Mouse (Mus musculus): ENCODE measurements around the gene Poldip2.

Poldip2 gene

DNA sequence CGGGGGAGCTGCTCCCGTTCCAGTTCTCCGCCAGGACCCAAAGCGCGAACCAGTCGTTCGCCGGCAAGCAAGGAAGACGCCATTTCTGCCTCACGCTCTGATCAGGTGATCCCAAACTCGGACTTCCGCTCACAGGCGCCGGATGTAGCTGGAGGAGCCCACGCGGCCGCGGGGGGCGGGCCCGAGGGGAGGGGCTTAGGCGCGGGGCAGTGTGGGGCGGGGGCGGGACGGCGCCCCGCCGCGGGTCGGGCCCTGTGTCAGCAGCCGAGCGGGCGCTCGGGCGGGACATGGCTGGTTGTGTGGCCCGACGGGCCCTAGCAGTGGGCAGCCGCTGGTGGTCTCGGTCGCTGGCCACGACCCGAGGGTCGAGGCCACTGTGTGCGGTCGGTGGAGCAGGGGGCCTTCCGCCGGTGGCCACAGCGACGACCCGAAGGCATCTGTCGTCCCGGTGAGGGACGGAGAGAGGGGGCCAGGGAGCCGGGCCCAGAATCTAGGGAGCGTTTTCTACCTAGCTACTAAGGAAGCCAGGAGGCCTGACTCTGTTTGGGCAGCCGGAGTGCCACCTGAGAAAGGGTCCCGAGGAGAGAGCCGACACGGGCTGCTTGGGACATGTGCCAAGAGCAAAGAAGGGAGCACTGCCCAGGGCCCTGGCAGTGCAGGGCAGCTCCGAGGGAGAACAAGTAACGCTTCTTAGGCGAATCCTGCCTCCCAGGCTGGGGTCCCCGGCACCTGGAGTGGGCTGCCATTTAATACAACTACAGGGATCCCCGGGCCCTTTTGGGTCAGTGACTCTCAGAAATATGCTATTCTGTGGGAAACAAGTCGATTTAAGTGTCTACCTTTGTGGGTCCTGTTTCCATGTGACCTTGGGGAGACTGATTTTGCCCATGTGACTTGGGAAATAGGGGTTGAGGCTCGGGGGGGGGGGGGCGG is at the start of gene Poldip2, which contains the start of gene Tmem199:
Gene Poldip2, plus strand, starts transcription at position 169 of the 933 bp plus-strand sequence.
Gene Tmem199, minus strand, starts transcription at position 148 of the 933 bp plus-strand sequence.
- peak; percentile 87 for DNase-seq

DNA sequence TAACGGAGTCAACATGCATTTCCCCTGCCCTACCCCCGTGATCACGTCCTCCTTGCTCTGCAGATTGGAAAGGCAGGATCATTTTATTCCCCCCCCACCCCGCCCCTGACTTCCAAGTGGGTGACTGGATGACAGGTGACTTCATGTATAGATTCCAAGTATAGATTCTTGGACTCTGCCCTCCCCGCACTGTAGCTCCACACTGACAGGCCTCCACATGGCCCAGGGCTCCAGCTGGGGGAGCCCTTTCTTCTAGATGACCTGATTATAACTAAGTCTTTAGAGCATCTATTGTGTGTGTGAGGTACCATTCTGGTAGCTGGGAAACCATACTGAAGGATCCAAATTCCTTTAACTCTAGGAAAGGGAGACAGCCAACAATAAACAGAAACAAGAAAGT is 49.3 kb upstream of the Poldip2 start:
- DNase-seq = no peak

DNA sequence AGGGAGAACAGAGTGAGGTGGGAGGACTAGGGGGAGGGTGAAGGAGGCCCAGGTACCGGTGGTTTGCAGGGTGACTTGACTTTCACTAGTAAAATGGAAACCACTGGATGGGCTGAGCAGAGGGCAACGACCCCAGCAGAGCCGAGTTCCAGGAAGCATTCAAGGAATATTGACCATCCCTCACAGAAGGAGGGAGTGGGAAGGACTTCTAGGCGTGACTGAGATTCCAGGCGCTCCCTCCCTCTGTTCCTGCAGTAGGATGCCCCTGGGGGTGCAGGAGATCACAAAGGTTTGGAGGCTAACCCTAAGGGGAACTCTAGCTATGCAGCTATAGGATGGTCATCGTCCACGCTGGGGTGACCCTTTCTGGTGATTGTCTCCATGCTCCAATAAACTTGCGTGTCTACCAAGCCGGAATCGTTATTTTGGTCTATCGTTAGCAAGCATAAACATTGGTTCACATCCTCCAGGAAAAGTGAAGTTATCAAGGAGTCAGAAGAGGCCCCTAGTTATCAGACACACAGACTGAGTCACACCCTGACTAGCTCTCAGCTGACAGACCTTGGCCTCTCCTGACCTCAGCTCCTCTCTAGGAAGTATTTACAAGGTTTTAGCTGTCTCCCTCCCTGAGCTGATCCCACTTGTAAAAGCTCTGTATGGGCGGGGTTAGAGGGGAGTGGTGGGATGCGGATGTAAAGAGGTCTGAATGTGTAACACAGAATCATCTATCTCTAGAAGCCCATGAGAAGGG is 48.5 kb upstream of the Poldip2 start:
- no peak for DNase-seq

DNA sequence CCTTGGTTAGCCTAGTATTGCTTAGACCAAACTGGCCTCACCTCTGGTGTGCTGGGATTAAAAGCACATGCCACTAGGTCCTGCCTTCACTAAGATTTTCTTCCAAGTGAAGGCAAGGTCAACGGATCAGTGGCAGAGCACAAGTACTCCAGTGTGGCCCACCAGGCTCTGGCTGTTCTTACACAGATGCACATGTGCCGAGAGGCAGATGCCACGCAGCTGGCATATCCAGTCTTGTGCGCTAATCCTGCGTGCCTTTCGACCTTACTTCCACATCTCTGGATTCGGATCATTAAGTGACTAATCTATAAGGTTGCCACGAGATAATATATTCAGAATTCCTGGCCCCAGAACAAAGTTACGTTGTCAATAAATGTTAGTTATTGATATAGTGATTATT is 46.9 kb upstream of the Poldip2 start:
- DNase-seq = no peak

DNA sequence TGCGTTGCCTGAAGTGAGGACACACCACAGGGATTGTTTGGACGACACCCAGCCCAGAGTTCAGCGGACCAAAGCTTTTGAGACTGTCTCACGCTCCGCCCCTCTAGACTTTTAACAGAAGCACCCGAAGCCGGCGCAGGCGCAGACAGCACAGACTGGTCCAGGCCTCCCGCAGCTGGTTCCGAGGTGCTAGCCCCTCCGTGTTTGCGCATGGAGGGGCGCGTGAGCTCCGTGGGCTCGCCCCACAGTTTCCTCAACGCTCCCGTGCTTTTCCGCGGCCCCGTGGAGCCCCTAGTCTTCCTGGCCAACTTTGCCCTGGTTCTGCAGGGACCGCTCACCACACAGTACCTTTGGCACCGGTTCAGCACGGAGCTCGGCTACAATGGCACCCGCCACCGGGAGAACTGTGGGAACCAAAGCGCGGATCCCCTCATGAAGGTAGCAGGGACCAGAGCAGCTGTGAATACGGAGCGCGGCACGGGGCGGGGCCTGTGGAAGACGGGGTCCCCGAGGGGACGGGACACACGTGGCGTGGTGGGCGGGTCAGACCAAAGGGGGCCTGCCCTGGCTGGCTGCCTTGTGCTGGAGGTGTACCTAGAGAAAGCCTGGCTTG is 46.3 kb upstream of the Poldip2 start, which contains the start of gene Slc46a1:
Gene Slc46a1, plus strand, starts transcription at position 130 of the 613 bp plus-strand sequence.
- peak; percentile 86 for DNase-seq

DNA sequence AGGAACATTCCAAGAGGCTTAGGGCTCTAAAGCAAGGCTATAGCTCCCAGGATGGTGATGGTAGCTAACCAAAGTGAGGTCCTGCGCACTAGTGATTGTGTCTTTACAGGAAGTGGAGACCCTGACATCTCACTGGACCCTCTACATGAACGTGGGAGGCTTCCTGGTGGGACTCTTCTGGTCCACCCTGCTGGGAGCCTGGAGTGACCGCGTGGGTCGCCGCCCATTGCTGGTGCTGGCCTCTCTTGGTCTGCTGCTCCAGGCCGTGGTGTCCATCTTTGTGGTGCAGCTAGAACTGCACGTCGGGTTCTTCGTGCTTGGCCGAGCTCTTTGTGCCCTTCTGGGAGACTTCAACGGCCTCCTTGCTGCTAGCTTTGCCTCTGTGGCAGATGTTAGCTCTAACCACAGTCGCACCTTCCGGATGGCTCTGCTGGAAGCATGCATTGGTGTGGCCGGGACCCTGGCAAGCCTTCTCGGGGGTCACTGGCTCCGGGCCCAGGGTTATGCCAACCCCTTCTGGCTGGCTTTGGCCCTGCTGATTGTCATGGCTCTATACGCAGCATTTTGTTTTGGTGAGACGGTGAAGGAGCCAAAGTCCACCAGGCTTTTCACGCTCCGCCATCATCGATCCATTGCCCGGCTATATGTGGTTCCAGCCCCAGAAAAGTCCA is 45.6 kb upstream of the Poldip2 start:
- no peak for DNase-seq

DNA sequence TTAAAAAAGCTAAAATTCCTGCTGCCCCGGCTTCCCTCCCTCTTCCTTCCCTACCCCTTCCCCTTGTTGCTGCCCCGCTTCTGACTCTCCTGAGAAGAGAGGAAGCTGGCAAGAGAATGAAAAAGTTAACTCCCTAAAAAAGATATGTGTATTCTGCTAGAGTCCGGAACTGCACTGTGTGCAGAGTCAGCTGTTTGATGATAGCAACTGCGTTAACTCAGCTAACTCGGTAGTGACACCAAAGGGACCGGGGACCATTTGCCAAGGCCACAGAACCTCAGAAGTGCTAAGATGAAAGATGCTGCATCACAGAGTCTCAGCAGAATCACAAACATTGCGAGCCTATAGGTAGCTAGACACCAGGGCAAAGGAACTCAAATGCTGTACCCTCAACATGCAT is 44.5 kb upstream of the Poldip2 start:
- DNase-seq = no peak

DNA sequence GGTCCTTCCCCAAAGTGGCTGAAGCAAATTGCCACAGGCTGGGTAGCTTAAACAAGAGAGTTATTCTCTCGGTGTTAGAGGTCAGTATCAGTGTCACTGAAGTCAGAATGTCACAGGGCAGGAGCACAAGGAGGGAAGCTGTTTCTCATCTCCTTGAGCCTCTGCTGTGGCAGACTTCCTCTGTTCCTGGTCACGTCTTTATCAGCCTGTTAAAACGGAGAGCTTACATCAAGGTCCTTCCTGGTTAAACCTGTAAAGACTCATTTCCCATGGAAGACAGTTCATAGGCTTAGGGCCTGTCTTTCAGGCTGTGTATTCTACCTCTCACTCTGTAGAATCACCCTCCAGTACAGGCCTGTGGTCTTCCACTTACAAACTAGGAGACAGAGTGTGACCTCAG is 44.1 kb upstream of the Poldip2 start:
- DNase-seq = no peak

DNA sequence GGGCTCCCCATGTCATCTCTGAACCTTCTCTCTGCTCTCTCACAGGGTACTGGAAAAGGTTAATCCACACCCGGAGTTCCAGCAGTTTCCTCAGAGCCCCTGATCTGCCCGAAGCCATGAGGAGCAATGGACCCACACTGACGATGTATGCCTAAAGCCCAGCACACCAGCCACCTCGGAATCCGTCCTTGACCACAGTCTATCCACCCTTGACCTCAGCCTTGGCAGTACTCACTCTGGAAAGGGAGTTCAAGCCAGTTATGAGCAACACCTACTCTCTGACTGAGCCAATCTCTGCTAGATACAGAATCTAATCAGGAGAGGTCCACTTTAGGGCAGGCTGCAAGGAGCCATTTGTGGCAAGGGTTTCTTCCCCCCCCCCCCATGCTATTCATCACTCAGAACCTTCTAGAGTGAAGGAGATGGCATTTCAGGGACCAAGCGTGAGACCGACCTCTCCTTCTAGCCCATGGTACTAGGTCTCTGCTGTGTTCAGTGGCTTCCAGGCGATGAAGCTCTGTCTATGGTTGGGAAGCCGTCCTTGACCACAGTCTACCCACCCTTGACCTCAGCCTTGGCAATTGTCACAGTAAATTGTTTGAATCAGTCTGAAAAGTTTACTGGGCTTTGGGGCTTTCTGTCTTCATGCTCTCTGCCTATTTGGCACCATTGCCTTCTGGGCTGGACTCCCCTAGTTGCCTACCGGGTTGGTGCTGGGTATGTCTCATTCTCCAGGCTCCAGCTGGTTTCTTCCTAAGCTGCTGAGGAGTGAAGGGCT is 40.5 kb upstream of the Poldip2 start:
- no peak for DNase-seq

DNA sequence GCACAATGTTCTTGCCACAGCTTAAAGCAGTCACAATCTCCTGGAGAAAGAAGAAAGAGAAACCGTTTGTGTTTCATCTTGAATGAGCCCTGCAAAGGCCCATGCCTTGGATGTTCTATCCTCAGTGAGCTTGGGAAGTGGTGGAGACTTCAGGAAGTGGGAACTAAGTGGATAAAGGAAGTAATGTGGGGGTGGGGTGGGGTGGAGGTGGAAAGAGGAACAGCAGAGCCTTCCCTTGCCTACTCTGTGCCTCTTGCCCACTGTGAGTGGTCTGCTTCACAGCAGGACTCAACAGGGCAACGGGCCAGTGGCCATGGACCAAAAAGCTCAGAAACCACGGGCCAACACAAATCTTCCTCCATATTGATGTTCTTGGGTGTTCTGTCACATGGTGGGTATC is 36.7 kb upstream of the Poldip2 start:
- DNase-seq = no peak

DNA sequence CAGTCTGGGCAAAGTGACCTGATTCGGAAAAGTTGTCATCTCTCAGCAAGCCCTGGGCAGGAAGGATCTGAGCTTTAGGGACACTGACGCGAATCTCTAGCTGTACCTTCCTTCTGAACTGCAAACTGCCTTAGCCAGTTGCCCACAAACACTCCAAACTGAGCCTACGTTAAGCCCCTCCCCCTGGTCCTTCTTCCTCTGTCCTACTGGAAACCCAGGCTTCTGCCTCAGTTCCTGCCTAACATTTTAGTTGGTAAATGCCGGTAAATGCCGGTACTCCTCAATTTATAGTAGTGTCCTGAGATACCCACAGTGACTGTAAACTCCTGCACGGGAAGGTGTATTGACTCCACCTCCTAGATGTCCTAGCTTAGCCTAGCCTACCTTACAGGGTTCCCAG is 28.4 kb upstream of the Poldip2 start:
- DNase-seq = no peak

DNA sequence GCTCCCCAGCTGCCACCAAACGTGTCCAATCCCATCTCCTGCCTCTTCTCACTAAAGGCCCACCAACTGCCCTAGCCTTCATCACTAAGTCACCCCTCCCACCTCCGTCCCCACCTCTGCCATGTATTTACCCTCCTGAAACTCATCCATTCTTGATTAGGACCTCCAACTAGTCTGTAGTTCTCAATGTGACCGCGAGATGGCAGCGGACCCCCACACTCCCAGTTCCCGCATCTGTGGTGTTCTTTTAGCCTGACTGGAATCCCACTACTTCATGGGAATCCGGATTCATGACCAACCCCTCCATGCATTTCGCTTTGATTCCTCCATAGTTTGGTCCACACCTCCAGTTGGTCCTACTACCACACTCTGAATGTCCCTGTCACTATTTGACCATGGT is 23.8 kb upstream of the Poldip2 start:
- peak; percentile 50 for DNase-seq

DNA sequence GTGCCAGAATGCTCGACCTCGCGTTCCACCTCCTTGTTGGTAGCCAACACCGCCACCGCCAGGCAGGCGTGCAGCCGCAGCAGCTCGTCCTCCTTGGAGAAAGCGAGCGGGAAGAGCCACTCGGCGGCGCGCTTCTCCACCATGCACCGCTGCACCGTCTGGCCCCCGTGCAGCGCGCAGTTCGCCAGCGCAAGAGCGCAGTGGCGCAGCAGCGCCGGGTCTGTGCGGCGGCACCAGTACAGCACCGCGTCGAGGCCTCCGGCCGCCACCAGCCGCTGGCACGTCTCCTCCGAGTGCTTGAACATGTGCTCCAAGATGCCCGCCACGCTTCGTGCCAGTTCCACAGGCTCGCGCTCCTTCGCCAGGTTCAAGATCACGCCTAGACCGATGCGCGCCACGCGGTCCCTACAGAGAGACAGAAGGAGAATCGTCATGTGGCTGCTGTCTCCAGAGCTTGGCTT is 21.2 kb upstream of the Poldip2 start:
- DNase-seq = no peak

DNA sequence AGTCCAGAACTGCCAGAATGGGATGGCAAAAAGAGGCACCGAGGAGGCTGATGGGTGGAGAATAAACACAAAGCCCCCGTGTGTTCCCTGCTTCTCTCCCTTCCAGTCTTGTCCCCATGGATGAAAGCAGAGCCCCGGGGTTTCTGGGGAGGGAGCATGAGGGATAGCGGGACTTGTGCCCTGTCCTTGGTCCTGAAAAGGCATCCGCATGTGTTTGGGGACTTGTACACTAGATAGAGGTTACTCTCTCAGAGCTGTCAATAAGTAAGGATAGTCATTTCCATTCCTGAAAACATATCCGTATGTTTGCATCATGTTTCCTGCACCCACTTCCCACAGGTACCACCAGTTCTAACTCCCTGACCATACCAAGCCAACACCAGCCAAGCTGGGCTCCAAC is 16.1 kb upstream of the Poldip2 start:
- DNase-seq = no peak

DNA sequence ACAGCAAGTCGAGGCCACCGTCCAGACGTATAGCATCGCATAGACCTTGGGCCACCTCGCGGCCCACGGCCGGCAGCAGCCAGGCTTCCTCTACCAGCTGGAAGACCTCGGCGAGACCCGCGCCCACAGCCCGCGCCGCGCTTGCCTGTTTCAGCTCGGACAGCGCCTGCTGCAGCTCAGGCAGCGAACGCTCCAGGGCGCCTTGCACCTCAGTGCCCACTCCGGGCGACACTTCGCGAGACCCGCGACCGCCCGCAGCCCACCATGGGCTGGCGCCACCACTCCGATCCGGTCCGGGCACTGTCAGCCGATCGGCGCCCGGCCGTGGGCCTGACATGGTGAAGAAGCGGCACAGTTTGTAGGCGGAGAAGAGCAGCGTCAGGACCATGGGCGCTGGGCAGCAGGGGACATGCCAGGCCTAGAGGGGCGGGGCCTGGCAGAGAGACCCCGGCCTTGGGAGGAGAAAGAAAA is 14.9 kb upstream of the Poldip2 start:
- no peak for DNase-seq

DNA sequence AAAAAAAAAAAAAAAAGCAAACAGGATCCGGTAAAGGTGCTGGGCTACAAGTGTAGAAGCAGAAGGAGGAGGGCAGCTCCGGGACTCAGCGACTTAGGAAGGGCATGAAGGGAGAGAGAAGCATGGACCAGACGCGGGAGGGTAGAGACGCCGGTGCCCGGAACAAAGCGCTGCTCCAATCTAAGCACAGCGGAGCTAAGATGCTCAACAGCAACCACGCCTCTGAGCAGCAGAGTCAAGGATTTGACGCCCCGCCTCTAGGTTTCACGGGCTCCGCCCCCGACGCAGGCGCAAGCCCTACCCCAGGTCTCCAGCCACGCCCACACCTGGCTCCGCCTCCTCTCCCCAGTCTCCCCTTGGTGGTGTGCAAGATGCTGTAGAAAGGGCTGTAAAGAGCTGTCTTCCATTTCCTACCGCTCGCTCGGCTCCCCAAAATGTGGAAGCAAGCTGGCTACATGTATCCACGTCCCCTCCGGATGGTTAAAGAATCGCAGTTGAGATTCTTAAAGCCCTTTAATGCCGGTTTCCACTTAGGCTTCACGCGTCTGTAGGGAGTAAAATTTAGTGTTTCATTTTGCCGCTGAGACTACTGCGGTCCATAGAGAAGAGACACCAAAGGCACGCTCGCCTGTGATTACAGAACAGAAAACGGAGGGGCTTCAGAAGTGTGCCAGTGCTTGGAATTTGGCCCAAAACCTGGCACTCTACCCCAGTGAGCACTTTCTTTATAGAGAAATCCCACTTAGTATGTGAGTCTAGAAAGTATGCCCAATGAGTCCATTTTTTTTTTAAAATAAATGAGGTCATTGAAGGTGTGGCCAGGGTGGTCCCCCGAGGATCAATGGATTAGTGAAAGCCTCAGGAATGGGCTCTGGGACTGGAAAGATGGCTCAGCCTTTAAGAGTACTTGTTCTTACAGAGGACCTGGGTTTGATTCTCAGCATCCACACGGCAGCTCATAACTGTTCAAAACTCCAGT is 14.2 kb upstream of the Poldip2 start, which contains the start of gene Sarm1:
Gene Sarm1, minus strand, starts transcription at position 211 of the 979 bp plus-strand sequence.
- peak; percentile 91 for DNase-seq

DNA sequence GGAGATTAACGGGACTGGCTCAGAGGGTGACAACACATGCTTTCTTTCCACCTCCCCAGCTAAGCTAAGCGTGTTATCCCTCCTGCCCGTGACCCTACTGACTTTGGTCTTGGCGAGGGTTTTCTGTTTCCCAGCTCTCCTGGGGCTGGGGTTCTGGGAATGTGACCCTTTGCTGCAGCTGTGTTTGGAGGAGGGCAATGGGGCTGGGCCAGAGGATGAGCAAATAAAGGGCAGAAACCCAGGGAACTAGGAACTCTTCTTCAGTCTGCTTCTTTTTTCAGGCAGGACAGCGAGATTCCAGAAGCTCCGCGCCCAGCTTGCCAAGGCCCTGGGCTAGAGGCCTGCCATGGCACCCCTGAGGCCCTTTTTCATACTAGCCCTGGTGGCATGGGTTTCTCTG is 13.0 kb upstream of the Poldip2 start, which contains the start of gene Vtn:
Gene Vtn, plus strand, starts transcription at position 88 of the 400 bp plus-strand sequence.
- no peak for DNase-seq

DNA sequence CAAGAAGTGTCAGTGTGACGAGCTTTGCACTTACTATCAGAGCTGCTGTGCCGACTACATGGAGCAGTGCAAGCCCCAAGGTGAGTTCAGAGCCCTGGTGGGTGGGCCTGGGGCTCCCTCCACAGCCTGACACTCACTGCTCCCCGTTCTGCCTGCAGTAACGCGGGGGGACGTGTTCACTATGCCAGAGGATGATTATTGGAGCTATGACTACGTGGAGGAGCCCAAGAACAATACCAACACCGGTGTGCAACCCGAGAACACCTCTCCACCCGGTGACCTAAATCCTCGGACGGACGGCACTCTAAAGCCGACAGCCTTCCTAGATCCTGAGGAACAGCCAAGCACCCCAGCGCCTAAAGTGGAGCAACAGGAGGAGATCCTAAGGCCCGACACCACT is 12.4 kb upstream of the Poldip2 start:
- DNase-seq = no peak

DNA sequence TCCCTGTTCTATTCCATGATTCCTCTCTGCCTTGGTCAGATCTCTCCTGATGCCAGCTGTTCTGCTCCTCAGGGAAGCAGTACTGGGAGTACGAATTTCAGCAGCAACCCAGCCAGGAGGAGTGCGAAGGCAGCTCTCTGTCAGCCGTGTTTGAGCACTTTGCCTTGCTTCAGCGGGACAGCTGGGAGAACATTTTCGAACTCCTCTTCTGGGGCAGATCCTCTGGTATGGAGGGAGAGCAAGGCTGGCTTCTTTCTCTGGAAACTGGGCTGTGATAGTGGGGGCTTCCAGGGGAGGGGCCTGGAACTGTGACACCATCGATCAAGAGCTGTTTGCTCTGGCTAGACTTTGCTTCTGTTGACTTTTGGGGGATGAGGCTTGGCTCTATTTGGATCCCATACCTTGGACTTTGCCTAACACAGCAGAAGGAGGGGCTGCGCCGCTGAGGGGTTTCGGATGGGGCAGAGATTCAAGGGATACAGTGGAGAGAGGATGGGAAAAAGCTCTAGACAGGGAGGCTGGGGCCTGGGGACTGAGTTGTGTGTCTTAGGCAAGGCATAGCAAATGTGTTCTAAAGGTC is 11.3 kb upstream of the Poldip2 start:
- DNase-seq = no peak

DNA sequence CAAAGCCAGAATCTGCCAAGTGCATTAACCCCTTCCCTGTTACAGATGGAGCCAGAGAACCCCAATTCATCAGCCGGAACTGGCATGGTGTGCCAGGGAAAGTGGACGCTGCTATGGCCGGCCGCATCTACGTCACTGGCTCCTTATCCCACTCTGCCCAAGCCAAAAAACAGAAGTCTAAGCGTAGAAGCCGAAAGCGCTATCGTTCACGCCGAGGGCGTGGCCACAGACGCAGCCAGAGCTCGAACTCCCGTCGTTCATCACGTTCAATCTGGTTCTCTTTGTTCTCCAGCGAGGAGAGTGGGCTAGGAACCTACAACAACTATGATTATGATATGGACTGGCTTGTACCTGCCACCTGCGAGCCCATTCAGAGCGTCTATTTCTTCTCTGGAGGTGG is 10.5 kb upstream of the Poldip2 start:
- DNase-seq = no peak
